Mouse (Mus musculus) layer of hippocampus, adult 18-20 months (tissue): ENCODE results near the gene Nfya. TPM values are rescaled to one million over a fixed set of nuclear protein-coding genes. Genes with fewer than 3 reads are reported as not detected.

Source experiments
- DNase-seq, 2 experiments: peaks; one replicate each; pipeline ENCODE4 v3.0.0; 2022; ENCODE audit warnings: low spot score in 2 of 2
- total RNA-seq, 2 experiments: library from RNA; stranded (reverse); gene quantifications; 2 replicates each; pipeline ENCODE4 v1.2.3; 2021

Nfya gene
- total RNA-seq, 2 experiments from 2014 or later, result 28.4 to 31.7 TPM

DNA sequence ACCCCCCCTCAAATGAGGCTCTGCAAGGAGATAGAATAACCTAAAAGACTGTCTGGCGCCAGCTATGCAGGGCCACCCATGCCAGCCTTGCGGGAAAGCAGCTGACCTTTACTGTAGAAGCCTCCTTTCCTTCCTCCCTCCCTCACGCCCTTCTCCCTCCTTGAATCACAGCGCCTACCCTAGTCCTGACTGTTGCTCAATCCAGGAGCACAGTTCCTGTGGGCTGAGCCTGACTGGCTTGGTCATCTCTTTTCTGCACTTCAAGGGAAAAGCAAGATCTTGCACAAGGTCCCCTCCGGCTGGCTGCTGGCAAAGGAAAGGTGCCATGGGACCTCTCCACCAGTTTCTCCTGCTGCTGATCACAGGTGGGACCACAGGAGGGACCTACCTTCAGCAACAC is 63.5 kb downstream of the Nfya start, which contains the start of gene Trem2:
Gene Trem2 (plus strand): TSS at position 171 of the 400 bp plus-strand sequence.
- no peak for DNase-seq

DNA sequence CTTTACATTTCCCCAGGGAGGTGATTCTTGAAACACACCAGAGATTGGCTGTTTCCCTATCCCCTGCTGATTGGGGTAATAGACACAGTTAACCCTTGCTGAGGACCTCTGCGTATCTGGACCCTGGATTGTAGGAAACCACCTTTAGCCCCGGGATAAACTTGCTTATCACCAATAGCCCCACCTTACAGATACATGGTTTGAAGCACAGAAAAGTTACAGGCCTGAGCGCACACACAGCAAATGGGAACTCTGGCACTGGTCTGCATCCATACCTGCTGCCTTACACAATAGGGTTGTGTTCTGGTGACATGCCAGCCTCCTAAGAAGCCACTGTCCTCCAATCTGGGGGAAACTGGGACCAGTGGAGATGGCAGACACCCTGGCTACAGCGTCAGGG is 63.9 kb downstream of the Nfya start:
- DNase-seq, result no peak

DNA sequence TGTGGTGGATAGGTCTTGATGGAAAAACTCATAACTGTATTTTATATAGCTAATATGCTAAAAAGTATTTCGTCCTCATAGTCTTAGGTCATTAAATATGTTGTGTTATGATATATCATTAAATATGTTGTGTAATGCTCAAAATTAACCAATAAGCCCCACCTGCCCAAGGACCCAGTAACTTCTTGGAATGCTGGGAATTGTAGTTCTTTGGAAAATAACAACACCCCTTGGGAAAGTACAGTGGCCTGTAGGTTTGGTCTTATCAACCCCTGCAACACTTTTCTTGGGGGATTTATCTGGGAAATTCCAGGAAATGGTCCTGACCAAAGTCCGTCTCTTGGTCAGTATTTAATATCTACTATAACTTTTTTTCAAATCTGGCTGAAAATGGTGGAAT is 66.6 kb downstream of the Nfya start:
- no peak for DNase-seq

DNA sequence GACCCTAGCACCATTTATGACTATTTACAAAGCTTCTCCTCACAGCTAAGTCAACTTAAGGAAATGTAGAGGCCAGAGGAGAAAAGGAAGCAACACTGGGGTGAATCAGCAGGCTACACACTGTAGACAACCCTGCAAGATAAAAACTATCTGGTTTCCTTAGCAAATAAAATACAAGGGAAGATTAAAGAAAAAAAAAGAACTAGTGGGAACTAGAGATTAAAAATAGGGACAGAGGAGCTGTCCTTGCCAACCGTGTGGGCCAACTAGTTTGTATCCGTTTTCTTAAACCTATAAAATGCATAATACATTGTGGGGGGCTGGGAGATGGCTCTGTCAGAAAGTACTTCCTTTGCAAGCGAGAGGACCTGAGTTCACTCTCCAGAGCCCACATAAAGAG is 67.8 kb downstream of the Nfya start:
- no peak for DNase-seq

DNA sequence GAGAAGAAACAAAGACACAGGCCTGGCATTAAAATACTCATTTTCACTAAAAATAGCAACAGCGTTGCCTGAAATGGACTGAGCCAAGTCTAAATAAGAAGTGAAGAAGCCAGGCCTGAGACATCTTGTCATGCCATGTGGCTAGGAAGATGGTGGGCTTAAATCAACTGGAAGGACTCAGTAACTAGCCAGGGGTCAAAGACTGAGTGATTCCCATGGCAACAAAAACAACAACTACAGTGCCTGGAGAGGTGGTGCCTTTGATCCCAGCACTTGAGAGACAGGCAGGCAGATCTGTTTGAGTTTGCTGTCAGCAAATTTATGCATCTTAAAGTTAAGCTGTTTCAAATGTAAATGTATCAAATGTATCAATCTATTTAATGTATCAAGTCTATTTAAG is 69.4 kb downstream of the Nfya start:
- DNase-seq, result no peak

Other genes starting within 250 kb of the Nfya start
- not detected for gene A530064D06Rik, start 242.6 kb downstream of the Nfya start, total RNA-seq
- gene Trem1, start 177.1 kb downstream of the Nfya start, total RNA-seq, result not detected
- gene Trem3, start 162.1 kb downstream of the Nfya start, total RNA-seq, result not detected
- not detected for gene Treml4, start 145.6 kb downstream of the Nfya start, total RNA-seq
- gene Treml2, start 110.4 kb downstream of the Nfya start, total RNA-seq, result under 1 TPM; 0.22 to 0.36 TPM
- gene B430306N03Rik, start 93.8 kb downstream of the Nfya start, total RNA-seq, result under 1 TPM in 1 of 2 experiments, not detected in 1; 0.10 TPM
- 10 to 100 TPM; 12.2 to 12.3 TPM for gene Trem2, start 63.5 kb downstream of the Nfya start, total RNA-seq
- gene Treml1, start 50.0 kb downstream of the Nfya start, total RNA-seq, result under 1 TPM in 1 of 2 experiments, not detected in 1; 0.41 TPM
- 10 to 100 TPM; 13.7 to 14.1 TPM for gene Oard1, start 108 bp upstream of the Nfya start, total RNA-seq
- gene Apobec2, start 23.0 kb upstream of the Nfya start, total RNA-seq, result not detected
- gene Tspo2, start 41.6 kb upstream of the Nfya start, total RNA-seq, result not detected
- under 1 TPM; 0.56 to 0.92 TPM for gene Unc5cl, start 45.0 kb upstream of the Nfya start, total RNA-seq